In genomic region chr7:119002501-119002900, GRCm38 (mm10) we compare ENCODE assay signal across 14 mouse cellular contexts. TPM values are rescaled to one million over a fixed set of nuclear protein-coding genes. Genes with fewer than 3 reads are reported as not detected.
"Had no signal": no experiment of that assay in that cellular context is flagged by ENCODE, and none has a peak within 500 bp of the region (broad histone marks: within the 10 kb centered on the region; RNA-seq: fewer than 3 reads in every experiment).

No protein-coding gene starts in this region.

- H3K36me3 ChIP-seq: limb, embryonic 15.5 days; liver, embryonic 12.5 days; midbrain, embryonic 15.5 days; neural tube, embryonic 12.5 days had no signal

- ATAC-seq: liver, embryonic 12.5 days; midbrain, embryonic 15.5 days had no signal

- H3K27ac ChIP-seq: limb, embryonic 15.5 days; liver, embryonic 12.5 days; midbrain, embryonic 15.5 days; neural tube, embryonic 12.5 days; stomach, postnatal 0 days had no signal

- DNase-seq: layer of hippocampus, adult 9-11 months; layer of hippocampus, postnatal 36 days; lung, embryonic 14.5 days; lung, postnatal 10 days; lung, postnatal 4 days; thymus, postnatal 14 days had no signal

- H3K4me1 ChIP-seq: limb, embryonic 15.5 days; liver, embryonic 12.5 days; midbrain, embryonic 15.5 days; neural tube, embryonic 12.5 days had no signal

- H3K4me3 ChIP-seq: limb, embryonic 15.5 days; liver, embryonic 12.5 days; megakaryocyte, embryonic 14.5 days; midbrain, embryonic 15.5 days; neural tube, embryonic 12.5 days had no signal

- H3K9me3 ChIP-seq: limb, embryonic 15.5 days; liver, embryonic 12.5 days; midbrain, embryonic 15.5 days; neural tube, embryonic 12.5 days had no signal

- H3K27me3 ChIP-seq: limb, embryonic 15.5 days; midbrain, embryonic 15.5 days; neural tube, embryonic 12.5 days had no signal

- H3K9ac ChIP-seq: limb, embryonic 15.5 days; liver, embryonic 12.5 days; lung, embryonic 14.5 days; midbrain, embryonic 15.5 days; neural tube, embryonic 12.5 days had no signal

- H3K4me2 ChIP-seq: limb, embryonic 15.5 days; liver, embryonic 12.5 days; lung, embryonic 14.5 days; midbrain, embryonic 11.5 days; midbrain, embryonic 15.5 days; neural tube, embryonic 12.5 days had no signal

RNA-seq across cellular contexts. Expression of gene Gprc5b, which starts 7.5 kb away (rescaled TPM):
- total RNA-seq: monocyte, adult 5-6 weeks had no signal
